Mouse (Mus musculus): Measurements from ENCODE around the gene Klf12. TPM values are rescaled to one million over a fixed set of nuclear protein-coding genes. Genes with fewer than 3 reads are reported as not detected.

Klf12 gene
- polyA plus RNA-seq, 1 experiment = not detected

DNA sequence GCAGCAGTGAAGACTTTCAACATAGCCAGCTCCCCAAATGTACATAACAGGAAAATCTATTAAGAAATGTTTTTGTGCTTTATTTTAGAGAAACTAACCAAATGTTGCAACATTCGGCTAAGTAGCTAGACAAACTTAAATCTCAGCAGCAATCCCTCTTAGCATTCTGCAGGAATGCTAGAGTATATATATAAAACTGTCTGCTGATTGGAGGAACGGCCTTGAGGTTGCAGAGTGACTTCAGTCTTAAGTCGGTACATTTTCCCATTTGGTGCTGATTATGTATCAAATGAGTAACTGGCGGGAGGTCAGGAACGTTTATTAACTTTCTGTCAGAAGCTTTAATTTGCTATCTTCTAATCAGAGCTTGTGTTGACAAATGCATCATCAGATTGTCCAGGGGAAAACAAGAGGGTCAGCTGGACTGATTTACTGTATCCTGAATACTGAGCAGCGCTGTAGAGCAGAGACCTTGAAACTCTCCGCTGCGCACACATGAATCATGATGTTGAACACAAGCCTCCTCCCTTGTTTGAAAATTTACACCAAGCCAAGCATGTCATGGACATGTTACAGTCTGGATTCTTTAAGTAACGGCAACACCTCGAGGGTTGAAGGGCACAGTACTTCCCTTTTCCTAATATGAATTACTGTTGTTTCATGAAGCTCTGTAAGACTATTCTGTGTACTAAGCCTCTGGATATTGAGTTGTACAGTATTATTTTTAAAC, 323.8 kb downstream of the Klf12 start:
- Histone ChIP-seq H3K27ac (ENCODE audit: insufficient read depth, low read depth, low read length) (no peak overlapping the region), H3K4me3 (ENCODE audit: insufficient read depth, low read depth, low read length) (no peak overlapping the region), H3K4me1 (ENCODE audit: control insufficient read depth, insufficient read depth, low read length) (no peaks in the 10 kb centered on the region)
- WGBS = 91% methylated on average over 10 of the region's 10 CpGs
- TF ChIP-seq POLR2A (IDR thresholded peaks at IDR 0.05; ENCODE audit: insufficient read depth, low read depth, low read length) (no peak), CTCF (IDR thresholded peaks at IDR 0.05; ENCODE audit: insufficient read depth, low read depth, low read length) (no peak)

- TF ChIP-seq POLR2A (IDR thresholded peaks at IDR 0.05; ENCODE audit: insufficient read depth, low read depth, low read length) (no peak), CTCF (IDR thresholded peaks at IDR 0.05; ENCODE audit: insufficient read depth, low read depth, low read length) (no peak)
- WGBS = 90% methylated on average over 4 of the region's 4 CpGs
Measured at GRCm38 (mm10) chr14:99955133-99955532, 329.3 kb downstream of the Klf12 start.

DNA sequence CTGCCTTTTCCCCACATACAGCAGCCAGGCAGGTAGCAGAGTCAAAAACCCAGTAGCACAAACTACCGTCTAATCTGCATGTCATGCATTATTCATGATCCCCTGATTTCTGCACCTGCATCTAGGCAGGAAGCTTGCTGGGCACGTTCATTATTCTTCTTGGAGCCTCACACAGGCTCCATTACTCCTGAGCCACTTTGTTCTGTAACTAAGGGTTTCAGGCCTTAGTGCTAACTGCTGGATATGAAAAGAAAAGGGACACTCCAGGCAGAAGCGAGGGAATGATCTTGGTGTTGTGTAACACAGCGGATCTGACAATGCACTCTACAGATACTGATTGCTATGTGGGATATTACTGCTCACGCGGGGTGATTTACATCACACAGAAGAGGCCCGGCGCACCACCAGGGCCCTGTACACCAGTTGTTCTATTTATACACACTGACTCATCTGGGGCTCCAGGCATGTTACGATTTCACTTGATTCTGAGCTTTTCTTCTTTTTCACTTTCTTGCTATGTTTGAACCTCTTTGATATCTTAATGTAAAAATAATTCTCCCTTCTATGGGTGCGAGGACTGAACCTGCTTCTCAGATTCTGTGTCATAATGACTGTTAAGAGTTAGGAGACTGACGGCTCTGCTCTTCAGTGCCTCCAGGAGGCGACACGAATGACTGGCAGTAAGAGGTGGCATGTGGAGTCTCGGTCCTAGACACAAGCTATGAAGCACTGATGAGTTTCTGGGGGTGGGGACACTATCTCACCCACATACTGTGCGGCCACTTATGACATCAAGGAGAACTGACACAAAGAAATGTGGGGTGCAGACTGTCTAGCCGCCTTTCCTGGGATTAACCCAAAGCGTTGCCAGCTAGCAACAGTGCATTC, 340.0 kb downstream of the Klf12 start:
- TF ChIP-seq CTCF (IDR thresholded peaks at IDR 0.05; ENCODE audit: insufficient read depth, low read depth, low read length) (no peak), POLR2A (IDR thresholded peaks at IDR 0.05; ENCODE audit: insufficient read depth, low read depth, low read length) (no peak)
- WGBS = 30% methylated on average over 17 of the region's 17 CpGs
- no peak overlapping the region for H3K4me3 ChIP-seq (ENCODE audit: insufficient read depth, low read depth, low read length)
- H3K4me1 ChIP-seq (ENCODE audit: control insufficient read depth, insufficient read depth, low read length) = peaks cover 7% of the 10 kb centered on the region
- peak overlapping the region; percentile 76 for H3K27ac ChIP-seq (ENCODE audit: insufficient read depth, low read depth, low read length)

More at GRCm38 (mm10) chr14:99955133-99955532, 329.3 kb downstream of the Klf12 start:
- no peak overlapping the region for H3K27ac ChIP-seq (ENCODE audit: insufficient read depth, low read depth, low read length)
- H3K4me1 ChIP-seq (ENCODE audit: control insufficient read depth, insufficient read depth, low read length) = no peaks in the 10 kb centered on the region
- no peak overlapping the region for H3K4me3 ChIP-seq (ENCODE audit: insufficient read depth, low read depth, low read length)

- Histone ChIP-seq H3K4me1 (ENCODE audit: control insufficient read depth, insufficient read depth, low read length) (peaks cover 7% of the 10 kb centered on the region), H3K4me3 (ENCODE audit: insufficient read depth, low read depth, low read length) (no peak overlapping the region), H3K27ac (ENCODE audit: insufficient read depth, low read depth, low read length) (no peak overlapping the region)
- TF ChIP-seq POLR2A (IDR thresholded peaks at IDR 0.05; ENCODE audit: insufficient read depth, low read depth, low read length) (no peak), CTCF (IDR thresholded peaks at IDR 0.05; ENCODE audit: insufficient read depth, low read depth, low read length) (no peak)
- 33% methylated on average over 8 of the region's 8 CpGs for WGBS
Measured at GRCm38 (mm10) chr14:99943156-99943555, 341.3 kb downstream of the Klf12 start.

DNA sequence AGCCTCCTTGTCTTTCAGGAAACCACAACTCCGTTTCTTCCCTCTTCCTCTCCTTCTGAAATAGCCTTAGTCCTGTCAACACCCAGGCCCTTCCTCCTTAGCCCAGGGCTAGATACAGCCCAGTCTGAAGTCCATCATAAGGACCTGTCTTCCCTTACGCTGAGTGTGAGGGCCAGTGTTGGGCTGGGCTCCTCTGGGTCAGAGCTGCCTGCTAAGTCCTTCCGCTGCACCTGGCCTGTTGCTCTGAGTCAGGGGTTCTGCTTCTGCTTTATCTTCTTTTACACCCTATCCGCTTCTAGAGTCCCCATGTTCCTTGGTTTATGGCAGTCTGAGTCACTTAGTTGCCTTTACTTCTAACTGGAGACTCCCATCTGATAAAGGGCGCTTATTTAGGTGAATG, 351.0 kb downstream of the Klf12 start:
- TF ChIP-seq POLR2A (IDR thresholded peaks at IDR 0.05; ENCODE audit: insufficient read depth, low read depth, low read length) (no peak), CTCF (IDR thresholded peaks at IDR 0.05; ENCODE audit: insufficient read depth, low read depth, low read length) (no peak)
- 92% methylated on average over 5 of the region's 5 CpGs for WGBS
- Histone ChIP-seq H3K4me3 (ENCODE audit: insufficient read depth, low read depth, low read length) (no peak overlapping the region), H3K4me1 (ENCODE audit: control insufficient read depth, insufficient read depth, low read length) (no peaks in the 10 kb centered on the region), H3K27ac (ENCODE audit: insufficient read depth, low read depth, low read length) (no peak overlapping the region)

- TF ChIP-seq POLR2A (IDR thresholded peaks at IDR 0.05; ENCODE audit: insufficient read depth, low read depth, low read length) = no peak
- TF ChIP-seq CTCF (IDR thresholded peaks at IDR 0.05; ENCODE audit: insufficient read depth, low read depth, low read length) = no peak
- Histone ChIP-seq H3K4me1 (ENCODE audit: control insufficient read depth, insufficient read depth, low read length) (no peaks in the 10 kb centered on the region), H3K27ac (ENCODE audit: insufficient read depth, low read depth, low read length) (no peak overlapping the region), H3K4me3 (ENCODE audit: insufficient read depth, low read depth, low read length) (no peak overlapping the region)
- 4% methylated on average over 4 of the region's 4 CpGs for WGBS
Measured at GRCm38 (mm10) chr14:99931879-99932278, 352.6 kb downstream of the Klf12 start.

DNA sequence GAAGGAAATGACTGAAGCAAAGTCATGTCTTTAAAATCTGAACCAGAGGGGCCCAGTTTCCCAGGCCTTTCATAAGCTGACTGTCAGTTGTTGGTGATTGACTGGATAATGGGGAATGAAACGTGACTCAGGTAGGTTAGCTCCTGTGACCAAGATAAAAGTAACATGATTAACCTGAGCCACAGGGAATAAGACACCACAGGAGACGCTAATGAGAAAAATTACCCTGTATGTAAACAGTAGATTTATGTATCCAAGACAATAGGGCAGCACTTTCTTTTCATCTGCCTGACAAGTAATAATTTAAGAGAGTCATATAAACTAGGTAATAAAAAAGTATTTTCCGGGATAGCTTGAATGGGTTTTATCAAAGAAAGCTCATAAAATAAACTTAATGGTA, 372.6 kb downstream of the Klf12 start:
- H3K27ac ChIP-seq (ENCODE audit: insufficient read depth, low read depth, low read length) = no peak overlapping the region
- H3K4me1 ChIP-seq (ENCODE audit: control insufficient read depth, insufficient read depth, low read length) = no peaks in the 10 kb centered on the region
- 92% methylated on average over 3 of the region's 3 CpGs for WGBS
- no peak overlapping the region for H3K4me3 ChIP-seq (ENCODE audit: insufficient read depth, low read depth, low read length)
- no peak for TF ChIP-seq CTCF (IDR thresholded peaks at IDR 0.05; ENCODE audit: insufficient read depth, low read depth, low read length)
- TF ChIP-seq POLR2A (IDR thresholded peaks at IDR 0.05; ENCODE audit: insufficient read depth, low read depth, low read length) = no peak

DNA sequence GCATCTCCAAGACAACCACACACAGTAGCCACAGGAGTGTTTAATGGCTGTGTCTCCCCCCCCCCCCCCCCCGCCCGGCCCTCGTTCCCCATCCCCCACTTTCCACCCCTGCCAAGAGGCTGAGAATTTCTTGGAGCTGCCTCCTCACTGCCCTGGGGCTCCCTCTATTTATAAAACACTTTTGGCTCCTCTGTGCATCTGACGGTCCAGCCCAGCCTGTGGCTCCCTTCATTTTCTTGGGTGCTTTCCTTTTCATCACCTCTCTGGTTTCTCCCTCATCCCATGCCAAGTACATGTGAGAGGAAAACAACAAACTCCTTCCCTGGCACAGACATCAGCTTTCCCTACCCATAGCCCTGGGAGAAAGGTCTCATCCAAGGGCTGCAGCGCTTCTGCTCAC, 373.6 kb downstream of the Klf12 start:
- H3K27ac ChIP-seq (ENCODE audit: insufficient read depth, low read depth, low read length) = no peak overlapping the region
- H3K4me1 ChIP-seq (ENCODE audit: control insufficient read depth, insufficient read depth, low read length) = no peaks in the 10 kb centered on the region
- TF ChIP-seq POLR2A (IDR thresholded peaks at IDR 0.05; ENCODE audit: insufficient read depth, low read depth, low read length) = no peak
- TF ChIP-seq CTCF (IDR thresholded peaks at IDR 0.05; ENCODE audit: insufficient read depth, low read depth, low read length) = no peak
- no peak overlapping the region for H3K4me3 ChIP-seq (ENCODE audit: insufficient read depth, low read depth, low read length)
- 64% methylated on average over 5 of the region's 5 CpGs for WGBS

- Histone ChIP-seq H3K27ac (ENCODE audit: insufficient read depth, low read depth, low read length) (no peak overlapping the region), H3K4me3 (ENCODE audit: insufficient read depth, low read depth, low read length) (no peak overlapping the region), H3K4me1 (ENCODE audit: control insufficient read depth, insufficient read depth, low read length) (no peaks in the 10 kb centered on the region)
- no peak for TF ChIP-seq POLR2A (IDR thresholded peaks at IDR 0.05; ENCODE audit: insufficient read depth, low read depth, low read length)
- no peak for TF ChIP-seq CTCF (IDR thresholded peaks at IDR 0.05; ENCODE audit: insufficient read depth, low read depth, low read length)
- WGBS = 93% methylated on average over 3 of the region's 3 CpGs
Measured at GRCm38 (mm10) chr14:99900902-99901301, 383.6 kb downstream of the Klf12 start.
